Mouse (Mus musculus): ENCODE results near the gene Fam131c. TPM values are rescaled to one million over a fixed set of nuclear protein-coding genes. Genes with fewer than 3 reads are reported as not detected.

The Fam131c gene
- polyA plus RNA-seq, 1 experiment from 2014 or later, result 0.08 TPM

- no peak overlapping the region for H3K27ac ChIP-seq (replicated peaks)
- no peak overlapping the region for H3K4me3 ChIP-seq (replicated peaks)
- peaks cover 56% of the 10 kb centered on the region for H3K27me3 ChIP-seq
- H3K4me2 ChIP-seq, result no peak overlapping the region
- WGBS (ENCODE audit: insufficient replicate concordance), result 80% methylated on average over 13 of the region's 13 CpGs
- H3K9ac ChIP-seq, result no peak overlapping the region
- ATAC-seq (ENCODE audit: insufficient read depth), result no peak
- H3K36me3 ChIP-seq (replicated peaks), result no peaks in the 10 kb centered on the region
- H3K9me3 ChIP-seq (replicated peaks), result no peaks in the 10 kb centered on the region
- peaks cover 20% of the 10 kb centered on the region for H3K4me1 ChIP-seq (replicated peaks)
These were observed 55.8 kb downstream of the Fam131c start for GRCm38 (mm10) chr4:141423691-141424431.

- Histone ChIP-seq H3K27ac (replicated peaks) (no peak overlapping the region), H3K4me3 (replicated peaks) (0 out of 2 replicates have a peak overlapping the region, but pooled peaks have one; percentile 8), H3K4me2 (peak overlapping the region; percentile 56), H3K36me3 (replicated peaks) (no peaks in the 10 kb centered on the region), H3K27me3 (peaks cover 44% of the 10 kb centered on the region), H3K9ac (no peak overlapping the region), H3K4me1 (replicated peaks) (peaks cover 15% of the 10 kb centered on the region), H3K9me3 (replicated peaks) (no peaks in the 10 kb centered on the region)
- 5% methylated on average over 36 of the region's 36 CpGs for WGBS (ENCODE audit: insufficient replicate concordance)
- ATAC-seq (ENCODE audit: insufficient read depth), result no peak
These were observed 57.8 kb downstream of the Fam131c start for GRCm38 (mm10) chr4:141425484-141426479.

DNA sequence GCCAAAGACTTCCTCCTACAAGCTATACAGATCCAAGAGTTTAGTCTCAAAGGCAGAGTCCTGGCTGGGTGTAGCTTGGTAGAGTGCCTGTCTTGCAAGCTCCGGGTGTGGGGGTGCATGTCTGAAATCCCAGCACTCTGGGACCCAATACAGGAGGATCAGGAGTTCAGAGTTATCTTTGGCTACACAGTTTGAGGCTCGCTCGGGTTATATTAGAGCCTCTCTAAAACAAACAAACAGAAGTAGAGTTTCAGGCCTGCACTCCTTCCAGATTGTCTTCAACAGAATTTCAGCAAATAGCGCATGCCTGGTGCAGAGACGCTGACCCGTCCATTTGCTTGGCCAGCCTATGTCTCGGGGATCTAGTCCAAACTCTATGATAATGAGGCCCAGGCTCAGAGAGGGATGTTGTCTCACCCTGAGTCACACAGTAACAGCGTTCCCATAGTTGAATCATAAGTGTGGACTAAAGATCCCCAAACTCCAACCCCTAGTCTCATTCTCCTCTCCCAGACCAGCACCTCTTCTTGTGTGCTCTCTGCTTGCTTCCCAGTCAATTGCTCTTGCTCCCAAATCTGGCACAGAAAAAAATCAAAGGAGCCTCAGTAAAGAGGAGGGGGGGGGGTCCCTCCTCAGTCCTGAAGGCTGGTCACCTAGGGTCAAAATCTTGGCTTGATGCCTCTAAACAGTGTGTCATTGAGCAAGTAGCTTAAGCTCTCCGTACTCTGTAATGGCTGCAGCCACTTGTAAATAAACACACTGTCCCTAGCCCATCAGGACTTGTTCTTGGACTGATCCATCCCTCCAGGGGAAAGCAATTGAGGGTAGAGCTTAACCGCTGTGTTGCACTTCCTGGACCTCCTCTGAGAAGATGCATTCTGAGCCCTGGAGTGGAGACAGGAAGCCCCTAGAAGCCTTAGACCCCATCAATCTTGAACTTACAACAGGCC, 59.1 kb downstream of the Fam131c start:
- Histone ChIP-seq H3K4me1 (replicated peaks) (peaks cover 9% of the 10 kb centered on the region), H3K4me3 (replicated peaks) (no peak overlapping the region), H3K27ac (replicated peaks) (no peak overlapping the region), H3K4me2 (no peak overlapping the region), H3K36me3 (replicated peaks) (no peaks in the 10 kb centered on the region), H3K9ac (no peak overlapping the region), H3K9me3 (replicated peaks) (no peaks in the 10 kb centered on the region), H3K27me3 (peaks cover 42% of the 10 kb centered on the region)
- 62% methylated on average over 10 of the region's 10 CpGs for WGBS (ENCODE audit: insufficient replicate concordance)
- ATAC-seq (ENCODE audit: insufficient read depth), result no peak

DNA sequence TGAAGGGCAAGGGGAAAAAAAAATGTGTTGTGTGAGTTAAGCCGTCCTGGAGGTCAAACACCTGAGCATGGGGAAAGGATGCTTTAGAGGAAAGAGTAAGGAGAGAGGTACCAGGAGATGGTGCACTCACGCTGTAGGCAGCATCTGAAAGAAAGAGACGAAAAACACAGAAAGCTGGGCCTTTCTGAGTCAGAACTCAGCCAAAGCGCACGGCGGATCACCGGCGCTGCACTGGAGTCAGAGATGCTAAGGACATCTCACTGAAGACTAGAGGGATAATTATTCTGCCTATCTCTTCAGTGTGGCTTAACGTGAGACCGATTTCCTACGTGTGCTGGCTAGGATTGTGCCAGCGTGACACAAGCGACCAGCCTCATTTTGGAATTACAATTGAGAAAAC, 59.9 kb downstream of the Fam131c start:
- Histone ChIP-seq H3K4me3 (replicated peaks) (no peak overlapping the region), H3K4me1 (replicated peaks) (peaks cover 9% of the 10 kb centered on the region), H3K4me2 (no peak overlapping the region), H3K36me3 (replicated peaks) (no peaks in the 10 kb centered on the region), H3K27me3 (peaks cover 42% of the 10 kb centered on the region), H3K27ac (replicated peaks) (no peak overlapping the region), H3K9ac (no peak overlapping the region), H3K9me3 (replicated peaks) (no peaks in the 10 kb centered on the region)
- 77% methylated on average over 13 of the region's 13 CpGs for WGBS (ENCODE audit: insufficient replicate concordance)
- no peak for ATAC-seq (ENCODE audit: insufficient read depth)

DNA sequence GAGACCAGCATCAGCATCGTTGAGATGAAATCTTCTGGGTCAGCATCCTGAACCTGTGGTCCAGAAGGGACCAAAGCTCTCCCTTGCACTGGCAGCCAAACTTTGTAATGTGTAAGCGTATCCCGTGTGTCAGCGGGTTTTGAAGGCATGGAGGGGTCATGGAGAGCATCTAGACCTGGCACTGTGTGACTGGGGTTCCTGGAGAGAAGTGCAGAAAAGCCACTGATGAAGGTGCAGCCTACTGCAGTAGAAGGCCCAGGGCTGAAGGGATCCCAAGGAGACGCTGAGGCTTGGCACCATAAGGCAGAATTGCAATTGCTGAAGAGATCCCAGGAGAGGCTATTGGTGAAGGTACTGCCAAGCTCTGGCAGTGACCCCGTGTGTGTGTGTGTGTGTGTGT, 61.4 kb downstream of the Fam131c start:
- no peak overlapping the region for H3K4me3 ChIP-seq (replicated peaks)
- WGBS (ENCODE audit: insufficient replicate concordance), result 59% methylated on average over 6 of the region's 6 CpGs

GRCm38 (mm10) chr4:141429847-141430246, 61.8 kb downstream of the Fam131c start:
- H3K4me3 ChIP-seq (replicated peaks), result no peak overlapping the region
- no peaks in the 10 kb centered on the region for H3K9me3 ChIP-seq (replicated peaks)
- whole genome bisulfite sequencing (ENCODE audit: insufficient replicate concordance), result 42% methylated on average over 9 of the region's 9 CpGs
- peaks cover 33% of the 10 kb centered on the region for H3K27me3 ChIP-seq
- ATAC-seq (ENCODE audit: insufficient read depth), result no peak
- no peak overlapping the region for H3K9ac ChIP-seq
- H3K36me3 ChIP-seq (replicated peaks), result no peaks in the 10 kb centered on the region
- no peak overlapping the region for H3K27ac ChIP-seq (replicated peaks)
- no peak overlapping the region for H3K4me2 ChIP-seq
- H3K4me1 ChIP-seq (replicated peaks), result peaks cover 9% of the 10 kb centered on the region

More for the DNA sequence above, 61.4 kb downstream of the Fam131c start:
- Histone ChIP-seq H3K9ac (no peak overlapping the region), H3K4me2 (no peak overlapping the region), H3K27me3 (peaks cover 37% of the 10 kb centered on the region), H3K4me1 (replicated peaks) (peaks cover 9% of the 10 kb centered on the region), H3K27ac (replicated peaks) (no peak overlapping the region), H3K36me3 (replicated peaks) (no peaks in the 10 kb centered on the region), H3K9me3 (replicated peaks) (no peaks in the 10 kb centered on the region)
- no peak for ATAC-seq (ENCODE audit: insufficient read depth)

DNA sequence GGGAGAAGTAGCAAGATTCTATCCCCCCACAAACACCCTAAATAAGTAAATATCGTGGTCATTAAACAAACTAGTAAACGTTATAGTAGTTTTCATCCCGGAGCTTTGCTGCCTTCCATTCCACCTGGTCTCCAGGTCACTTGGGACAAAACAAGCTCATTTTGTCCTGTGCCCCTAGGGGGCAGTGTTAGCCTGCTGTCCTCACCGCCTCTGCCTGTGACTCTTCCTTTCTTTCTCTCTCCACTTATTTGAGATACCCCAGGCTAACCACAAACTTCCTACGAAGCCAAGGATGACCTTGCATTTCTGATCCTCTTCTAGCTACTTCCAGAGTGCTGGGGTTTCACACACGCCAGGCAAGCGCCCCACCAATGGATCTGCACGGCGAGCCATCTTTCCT, 63.0 kb downstream of the Fam131c start:
- H3K27me3 ChIP-seq, result peaks cover 21% of the 10 kb centered on the region
- no peaks in the 10 kb centered on the region for H3K36me3 ChIP-seq (replicated peaks)
- H3K9ac ChIP-seq, result no peak overlapping the region
- no peak for ATAC-seq (ENCODE audit: insufficient read depth)
- no peak overlapping the region for H3K4me3 ChIP-seq (replicated peaks)
- no peak overlapping the region for H3K27ac ChIP-seq (replicated peaks)
- H3K9me3 ChIP-seq (replicated peaks), result no peaks in the 10 kb centered on the region
- H3K4me1 ChIP-seq (replicated peaks), result peaks cover 1% of the 10 kb centered on the region; the same call in 1 of the 2 replicates
- WGBS (ENCODE audit: insufficient replicate concordance), result 28% methylated on average over 9 of the region's 9 CpGs
- no peak overlapping the region for H3K4me2 ChIP-seq

- Histone ChIP-seq H3K27me3 (peaks cover 6% of the 10 kb centered on the region; the same call in 1 of the 2 replicates), H3K4me3 (replicated peaks) (no peak overlapping the region), H3K27ac (replicated peaks) (no peak overlapping the region), H3K36me3 (replicated peaks) (no peaks in the 10 kb centered on the region), H3K4me1 (replicated peaks) (no peaks in the 10 kb centered on the region), H3K4me2 (no peak overlapping the region), H3K9me3 (replicated peaks) (no peaks in the 10 kb centered on the region), H3K9ac (no peak overlapping the region)
- 66% methylated on average over 14 of the region's 14 CpGs for WGBS (ENCODE audit: insufficient replicate concordance)
- no peak for ATAC-seq (ENCODE audit: insufficient read depth)
These were observed 64.6 kb downstream of the Fam131c start for GRCm38 (mm10) chr4:141432666-141433065.

GRCm38 (mm10) chr4:141433191-141433590, 65.2 kb downstream of the Fam131c start:
- H3K9me3 ChIP-seq (replicated peaks), result no peaks in the 10 kb centered on the region
- peaks cover 1% of the 10 kb centered on the region; the same call in 1 of the 2 replicates for H3K27me3 ChIP-seq
- H3K27ac ChIP-seq (replicated peaks), result no peak overlapping the region
- no peaks in the 10 kb centered on the region for H3K36me3 ChIP-seq (replicated peaks)
- WGBS (ENCODE audit: insufficient replicate concordance), result 76% methylated on average over 18 of the region's 18 CpGs
- no peak overlapping the region for H3K4me3 ChIP-seq (replicated peaks)
- no peak overlapping the region for H3K4me2 ChIP-seq
- no peaks in the 10 kb centered on the region for H3K4me1 ChIP-seq (replicated peaks)
- ATAC-seq (ENCODE audit: insufficient read depth), result no peak
- no peak overlapping the region for H3K9ac ChIP-seq

Data from liver, embryonic 15.5 days (tissue).